Mouse (Mus musculus) heart, embryonic 16.5 days (tissue): ENCODE measurements around the gene Cd22. TPM values are rescaled to one million over a fixed set of nuclear protein-coding genes. Genes with fewer than 3 reads are reported as not detected.
"Not testable (repeated sequence)": the region's sequence is repeated elsewhere in the genome, so short reads cannot be mapped to it uniquely, and the experiment has no call there.

Experiments
- ATAC-seq: fragments of 200-750 bp; cut with Nextera tagmentation; replicated peaks from 2 replicates; pipeline ENCODE4 v1.8.0; 2017; ENCODE audit warnings: moderate number of reproducible peaks; ENCODE audit not compliant: insufficient read depth, low FRiP score; ENCODE audit errors: extremely low read depth
- H3K27ac ChIP-seq: fragments of 300-500 bp; sonication (generic); 2 replicates; pipeline ENCODE4 v1.5.1; 2014; ENCODE audit warnings: mild to moderate bottlenecking, low read length, control low read depth, moderate library complexity
- H3K27me3 ChIP-seq: fragments of 300-500 bp; sonication (generic); 2 replicates; pipeline ENCODE4 v1.6.1; 2014; ENCODE audit warnings: low read length, mixed read lengths; ENCODE audit not compliant: control insufficient read depth, insufficient read depth
- H3K36me3 ChIP-seq: fragments of 300-500 bp; sonication (generic); 2 replicates; pipeline ENCODE4 v1.6.1; 2014; ENCODE audit not compliant: control insufficient read depth, insufficient read depth
- H3K4me1 ChIP-seq: fragments of 300-500 bp; sonication (generic); 2 replicates; pipeline ENCODE4 v1.6.1; 2014; ENCODE audit warnings: low read length, mixed read lengths; ENCODE audit not compliant: control insufficient read depth, insufficient read depth
- H3K4me2 ChIP-seq: fragments of 300-500 bp; sonication (generic); 2 replicates; pipeline ENCODE4 v1.6.1; 2014; ENCODE audit warnings: low read depth, mild to moderate bottlenecking, control low read depth, low read length
- H3K4me3 ChIP-seq: fragments of 300-500 bp; sonication (generic); 2 replicates; pipeline ENCODE4 v1.5.1; 2014; ENCODE audit warnings: mild to moderate bottlenecking, control low read depth, low read length
- H3K9ac ChIP-seq: fragments of 300-500 bp; sonication (generic); 2 replicates; pipeline ENCODE4 v1.6.1; 2014; ENCODE audit warnings: low read length, control low read depth
- H3K9me3 ChIP-seq: fragments of 300-500 bp; sonication (generic); replicated peaks from 2 replicates; pipeline ENCODE4 v1.6.1; 2016; ENCODE audit warnings: low read length; ENCODE audit not compliant: control insufficient read depth
- WGBS: fragments of 180-500 bp; shearing (Covaris S2); extraction: QIAGEN DNeasy Blood & Tissue Kit; methylation state at CpG from one replicate; pipeline ENCODE4 v1.1.7; 2014; 5-methylcytosine and 5-hydroxymethylcytosine counted together
- polyA plus RNA-seq: library from polyadenylated mRNA; unstranded; fragments of >200 nt; fragmentation: Nextera tagmentation; extraction: Ambion mirVana; gene quantifications from 2 replicates; pipeline ENCODE4 v1.2.1, GENCODE M21; 2015

Cd22 gene
- polyA plus RNA-seq: 0.14 and 0.24 TPM in 2 replicates

DNA sequence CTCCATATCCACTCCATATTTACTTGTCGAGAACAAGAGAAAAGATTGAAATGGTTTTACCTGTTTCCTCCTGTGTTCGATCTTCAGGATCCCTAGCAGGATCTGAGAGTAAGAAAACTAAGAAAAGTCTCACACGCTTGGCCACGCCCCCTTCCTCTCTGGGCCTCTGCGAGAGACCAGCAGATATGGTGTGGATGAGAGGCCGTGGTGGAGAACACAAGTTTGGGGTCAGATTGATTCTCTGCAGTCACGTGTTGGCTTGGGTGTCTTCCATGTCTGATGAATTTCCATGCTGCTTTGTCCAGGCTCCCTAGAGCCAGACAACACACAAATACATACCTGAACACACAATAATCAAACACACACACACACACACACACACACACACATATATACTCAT, at the start of gene Cd22:
Cd22 (minus strand) TSS at position 167 of the 400 bp plus-strand sequence.
- H3K27me3 ChIP-seq: no peaks in the 10 kb centered on the region

DNA sequence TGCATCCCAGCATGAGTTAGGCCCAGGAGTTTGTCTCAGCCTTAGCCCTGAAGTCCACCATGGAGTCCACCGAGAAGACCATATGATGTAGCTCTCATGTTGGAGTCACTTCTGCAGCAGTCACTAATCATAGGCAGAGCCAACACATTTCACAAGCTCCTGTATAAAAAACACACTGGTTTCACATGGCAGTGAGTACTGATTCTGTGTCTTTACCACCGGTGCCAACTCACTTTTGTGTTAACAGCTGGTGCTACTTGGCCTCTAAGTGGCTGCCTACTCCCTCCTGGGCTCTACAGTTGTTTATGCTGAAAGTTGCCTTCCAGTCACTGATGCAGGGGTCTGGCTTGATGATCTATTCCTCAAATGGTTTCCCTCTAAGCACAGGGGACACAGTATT, 44.4 kb upstream of the Cd22 start, which contains the start of gene Hamp2:
Hamp2 (minus strand) TSS at position 101 of the 400 bp plus-strand sequence.
- H3K36me3 ChIP-seq, H3K4me1 ChIP-seq, H3K9ac ChIP-seq, ATAC-seq, H3K9me3 ChIP-seq, H3K27ac ChIP-seq, H3K4me3 ChIP-seq, H3K4me2 ChIP-seq, H3K27me3 ChIP-seq: not testable (repeated sequence)
- 62% methylated on average over 2 of the region's 2 CpGs for WGBS

More for the DNA sequence above, at the start of gene Cd22:
- ATAC-seq: no peak
- no peak within 1 kb of the TSS for H3K4me2 ChIP-seq
- H3K9me3 ChIP-seq: no peaks in the 10 kb centered on the region
- no peak within 1 kb of the TSS for H3K27ac ChIP-seq
- H3K4me3 ChIP-seq: no peak within 1 kb of the TSS
- 46% methylated on average over 7 of the region's 7 CpGs for WGBS
- H3K9ac ChIP-seq: no peak within 1 kb of the TSS
- no peaks in the 10 kb centered on the region for H3K36me3 ChIP-seq
- no peaks in the 10 kb centered on the region for H3K4me1 ChIP-seq

DNA sequence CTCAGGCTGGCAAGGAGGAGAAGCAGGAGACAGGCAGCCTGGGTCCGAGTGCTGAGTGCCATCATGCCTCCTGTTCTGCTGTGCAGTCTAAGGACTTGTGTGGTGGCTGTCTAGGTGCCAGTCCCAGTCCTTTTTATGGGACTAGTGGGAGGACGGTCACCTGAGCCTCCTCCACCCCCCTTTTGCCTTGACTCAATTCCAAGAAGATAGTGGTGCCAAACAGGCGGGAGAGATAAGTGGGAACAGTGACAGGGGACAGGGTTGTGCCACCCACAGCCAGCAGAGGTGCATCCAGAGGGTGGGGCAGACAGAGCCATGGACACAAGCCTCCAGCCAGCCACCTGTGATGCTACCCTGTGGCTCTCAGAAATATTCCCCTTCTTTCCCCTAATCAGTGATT, 43.9 kb upstream of the Cd22 start:
- ATAC-seq: no peak

DNA sequence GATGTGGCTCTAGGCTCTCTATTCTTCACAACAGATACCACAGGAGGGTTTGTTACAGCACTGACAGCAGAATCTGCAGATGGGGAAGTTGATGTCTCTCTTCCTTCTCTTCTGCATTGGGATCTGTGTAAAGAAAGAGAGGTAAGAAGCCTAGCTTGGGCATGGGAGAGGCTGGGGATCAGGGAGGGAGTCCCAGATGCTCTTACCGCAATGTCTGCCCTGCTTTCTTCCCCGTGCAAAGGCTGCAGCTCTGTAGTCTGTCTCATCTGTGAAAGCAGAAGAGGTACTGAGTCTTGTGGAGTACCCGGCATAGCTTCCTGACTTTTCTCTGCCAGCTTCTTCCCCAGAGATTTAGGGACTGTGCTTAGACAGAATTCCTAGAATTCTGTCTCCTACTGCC, 42.3 kb upstream of the Cd22 start:
- H3K4me3 ChIP-seq, H3K36me3 ChIP-seq, ATAC-seq, H3K4me1 ChIP-seq, H3K27ac ChIP-seq, H3K9ac ChIP-seq, H3K27me3 ChIP-seq, H3K9me3 ChIP-seq, H3K4me2 ChIP-seq: not testable (repeated sequence)
- 34% methylated on average over 3 of the region's 3 CpGs for WGBS

More for the DNA sequence above, 43.9 kb upstream of the Cd22 start:
- 42% methylated on average over 3 of the region's 3 CpGs for WGBS
- Histone ChIP-seq H3K9ac (no peak overlapping the region), H3K4me2 (no peak overlapping the region), H3K27ac (no peak overlapping the region), H3K27me3 (no peaks in the 10 kb centered on the region), H3K9me3 (no peaks in the 10 kb centered on the region), H3K36me3 (no peaks in the 10 kb centered on the region), H3K4me1 (no peaks in the 10 kb centered on the region), H3K4me3 (no peak overlapping the region)

DNA sequence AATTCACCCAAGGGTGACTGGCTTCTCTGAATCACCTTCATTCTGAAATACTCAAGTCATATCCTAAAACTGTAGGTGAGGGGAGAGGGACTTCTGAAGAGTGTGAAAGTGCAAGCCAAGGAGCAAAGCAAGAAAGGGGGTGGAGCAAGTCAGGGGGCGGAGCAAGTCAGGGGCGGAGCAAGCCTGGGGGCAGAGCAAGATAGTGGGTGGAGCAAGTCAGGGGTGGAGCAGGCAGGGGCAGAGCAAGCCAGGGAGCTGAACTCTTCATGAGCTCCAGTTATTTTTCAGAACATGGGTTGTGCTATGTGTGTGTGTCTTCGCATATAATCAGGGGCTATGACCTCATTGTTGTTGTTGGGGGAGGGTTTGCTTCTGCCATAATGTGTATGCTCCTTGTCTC, 40.1 kb upstream of the Cd22 start:
- no peaks in the 10 kb centered on the region for H3K36me3 ChIP-seq
- ATAC-seq: no peak
- H3K4me1 ChIP-seq: no peaks in the 10 kb centered on the region
- H3K27ac ChIP-seq: no peak overlapping the region
- no peak overlapping the region for H3K4me2 ChIP-seq
- no peaks in the 10 kb centered on the region for H3K9me3 ChIP-seq
- WGBS: 57% methylated on average over 3 of the region's 3 CpGs
- no peaks in the 10 kb centered on the region; the same call in 1 of the 2 replicates for H3K27me3 ChIP-seq
- no peak overlapping the region for H3K9ac ChIP-seq
- H3K4me3 ChIP-seq: no peak overlapping the region

DNA sequence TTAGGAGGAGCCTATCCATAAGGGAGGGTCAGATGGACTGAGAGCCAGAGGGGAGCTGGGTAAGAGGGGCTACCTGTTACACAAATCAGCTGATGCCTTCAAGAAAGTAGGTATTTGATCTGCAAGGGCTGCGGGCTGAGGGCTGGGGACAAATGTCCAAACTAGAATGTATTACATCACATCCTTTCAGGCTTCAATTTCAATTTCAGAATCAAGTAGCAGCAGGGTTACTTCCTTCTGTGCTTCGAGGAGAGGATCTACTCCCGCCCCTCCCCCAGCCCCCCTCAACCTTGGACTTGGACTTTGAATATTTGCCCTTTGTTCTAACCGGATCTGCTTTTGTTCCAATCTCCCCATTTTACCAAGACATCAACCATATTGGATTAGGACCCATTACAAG, 37.1 kb upstream of the Cd22 start:
- H3K9ac ChIP-seq: no peak overlapping the region
- H3K4me1 ChIP-seq: no peaks in the 10 kb centered on the region; the same call in 1 of the 2 replicates
- no peaks in the 10 kb centered on the region; the same call in 1 of the 2 replicates for H3K27me3 ChIP-seq
- ATAC-seq: no peak
- no peak overlapping the region for H3K4me3 ChIP-seq
- H3K27ac ChIP-seq: no peak overlapping the region
- WGBS: 49% methylated on average over 4 of the region's 4 CpGs
- no peaks in the 10 kb centered on the region for H3K36me3 ChIP-seq
- no peak overlapping the region for H3K4me2 ChIP-seq
- no peaks in the 10 kb centered on the region for H3K9me3 ChIP-seq

DNA sequence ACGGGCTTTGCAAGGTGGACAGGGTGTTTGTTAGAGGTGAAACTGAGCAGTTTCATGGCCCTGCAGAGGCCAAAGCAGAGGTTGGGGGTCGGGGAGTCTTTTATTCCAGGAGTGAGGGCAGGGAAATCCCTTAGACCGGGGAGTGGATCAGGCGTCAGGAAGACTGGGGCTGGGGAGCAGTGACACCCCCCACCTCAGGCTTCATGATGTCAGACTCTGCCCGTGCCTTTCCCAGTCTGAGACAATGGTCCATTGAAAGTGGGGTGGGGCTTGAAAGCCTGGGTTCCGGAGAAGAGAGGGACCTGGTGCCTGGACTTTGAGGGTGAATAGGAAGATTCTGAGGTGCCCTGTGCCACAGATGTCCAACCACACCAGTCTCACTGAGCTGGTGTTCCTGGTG, 36.6 kb upstream of the Cd22 start:
- no peaks in the 10 kb centered on the region for H3K36me3 ChIP-seq
- H3K9ac ChIP-seq: no peak overlapping the region
- no peak overlapping the region for H3K4me3 ChIP-seq
- H3K27ac ChIP-seq: no peak overlapping the region
- H3K4me1 ChIP-seq: no peaks in the 10 kb centered on the region; the same call in 1 of the 2 replicates
- H3K27me3 ChIP-seq: no peaks in the 10 kb centered on the region; the same call in 1 of the 2 replicates
- 35% methylated on average over 6 of the region's 6 CpGs for WGBS
- ATAC-seq: no peak
- H3K9me3 ChIP-seq: no peaks in the 10 kb centered on the region
- H3K4me2 ChIP-seq: no peak overlapping the region

DNA sequence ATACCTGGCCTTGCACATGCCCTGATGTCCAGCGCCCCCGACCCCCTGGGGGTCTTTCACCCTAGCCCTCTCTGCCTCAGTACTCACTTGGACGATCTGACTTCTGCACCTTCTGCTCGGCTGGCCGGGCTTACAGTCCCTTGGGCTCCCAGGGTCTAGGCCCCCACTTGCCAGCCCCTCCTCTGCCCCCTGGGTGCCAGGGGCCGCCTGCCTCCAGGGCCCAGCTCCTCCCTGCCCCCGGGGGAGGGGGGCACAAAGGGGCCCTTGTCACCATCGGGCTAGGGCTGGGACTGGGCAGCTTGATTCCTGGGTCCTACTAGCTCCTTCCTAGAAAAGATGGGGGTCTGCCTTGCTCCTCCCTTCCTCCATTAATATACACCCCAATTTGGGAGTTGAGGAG, 34.6 kb upstream of the Cd22 start, which contains the start of gene Mag:
Mag (minus strand) TSS at position 142 of the 400 bp plus-strand sequence.
- no peak for ATAC-seq
- Histone ChIP-seq H3K27me3 (no peaks in the 10 kb centered on the region; the same call in 1 of the 2 replicates), H3K36me3 (no peaks in the 10 kb centered on the region), H3K9ac (no peak within 1 kb of the TSS), H3K27ac (no peak within 1 kb of the TSS), H3K9me3 (no peaks in the 10 kb centered on the region), H3K4me2 (no peak within 1 kb of the TSS), H3K4me3 (no peak within 1 kb of the TSS), H3K4me1 (no peaks in the 10 kb centered on the region; the same call in 1 of the 2 replicates)
- 70% methylated on average over 8 of the region's 8 CpGs for WGBS

DNA sequence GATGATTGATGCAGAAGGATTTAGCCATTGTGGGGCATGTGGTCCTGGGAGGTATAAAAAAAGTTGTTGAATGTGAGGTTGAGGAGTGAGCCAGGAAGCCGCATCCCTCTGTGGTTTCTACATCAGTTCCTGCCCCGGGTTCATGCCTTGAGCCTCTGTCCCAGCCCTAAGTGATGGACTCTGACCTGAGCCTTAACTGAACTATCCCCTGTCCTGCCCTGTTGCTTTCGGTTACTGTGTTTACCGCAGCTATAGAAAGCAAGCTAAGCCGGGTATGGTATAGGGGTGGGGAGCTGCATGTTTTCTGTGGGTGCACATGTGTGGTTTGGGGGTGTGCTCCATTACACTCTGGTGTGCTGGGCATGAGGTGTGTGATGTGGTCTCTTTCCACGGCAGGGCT, 29.6 kb upstream of the Cd22 start:
- ATAC-seq: no peak
- H3K4me2 ChIP-seq: no peak overlapping the region
- no peaks in the 10 kb centered on the region for H3K36me3 ChIP-seq
- H3K9ac ChIP-seq: no peak overlapping the region
- no peaks in the 10 kb centered on the region for H3K9me3 ChIP-seq
- H3K27me3 ChIP-seq: peaks cover 18% of the 10 kb centered on the region
- 77% methylated on average over 6 of the region's 6 CpGs for WGBS
- no peaks in the 10 kb centered on the region; the same call in 1 of the 2 replicates for H3K4me1 ChIP-seq
- H3K27ac ChIP-seq: no peak overlapping the region
- H3K4me3 ChIP-seq: no peak overlapping the region
